Comparison of ENCODE assay signal across 9 mouse cellular contexts in genomic region chrX:73654177-73654576, GRCm38 (mm10). TPM values are rescaled to one million over a fixed set of nuclear protein-coding genes. Genes with fewer than 3 reads are reported as not detected.
DNase-seq lines count a peak whose midpoint lies in the region; ATAC-seq and TF ChIP-seq lines count a peak whose summit lies in the region.
"Had no signal": no experiment of that assay in that cellular context is flagged by ENCODE, and none has a peak within 500 bp of the region (broad histone marks: within the 10 kb centered on the region; RNA-seq: fewer than 3 reads in every experiment).

No protein-coding gene starts in this region.

- H3K36me3 ChIP-seq in hindbrain, postnatal 0 days (ENCODE audit: insufficient read depth, low read length), result no peaks in the 10 kb centered on the region
- no peaks in the 10 kb centered on the region for H3K36me3 ChIP-seq in midbrain, postnatal 0 days (ENCODE audit: insufficient read depth, low read length)
- H3K36me3 ChIP-seq: limb, embryonic 12.5 days had no signal

- no peak overlapping the region for H3K4me2 ChIP-seq in hindbrain, postnatal 0 days (ENCODE audit: low read depth, low read length)
- H3K4me2 ChIP-seq in midbrain, postnatal 0 days (ENCODE audit: low read depth, low read length, poor library complexity, severe bottlenecking), result no peak overlapping the region
- H3K4me2 ChIP-seq: limb, embryonic 12.5 days had no signal

- no peak for TF ChIP-seq POLR2A in brain, embryonic 14.5 days (IDR thresholded peaks at IDR 0.05; ENCODE audit: borderline replicate concordance, extremely low read depth, insufficient read depth, insufficient read length, poor library complexity, severe bottlenecking)

- WGBS in hindbrain, postnatal 0 days, result 19% methylated on average over 6 of the region's 6 CpGs
- WGBS in midbrain, postnatal 0 days, result 11% methylated on average over 6 of the region's 6 CpGs

- no peaks in the 10 kb centered on the region for H3K4me1 ChIP-seq in hindbrain, postnatal 0 days (ENCODE audit: insufficient read depth, low read length)
- H3K4me1 ChIP-seq in midbrain, postnatal 0 days (ENCODE audit: insufficient read depth, low read length), result no peaks in the 10 kb centered on the region

- peak; percentile 75 for ATAC-seq in hindbrain, postnatal 0 days
- peak; percentile 60 for ATAC-seq in midbrain, postnatal 0 days (ENCODE audit: low FRiP score)

- H3K27me3 ChIP-seq in hindbrain, postnatal 0 days (ENCODE audit: insufficient read depth, low read length), result no peaks in the 10 kb centered on the region
- H3K27me3 ChIP-seq in midbrain, postnatal 0 days (ENCODE audit: insufficient read depth, low read length), result no peaks in the 10 kb centered on the region

- peak; percentile 91 for TF ChIP-seq CTCF in brain, embryonic 14.5 days (IDR thresholded peaks at IDR 0.05; ENCODE audit: borderline replicate concordance, extremely low read depth, insufficient read depth, insufficient read length)
- TF ChIP-seq CTCF in hindbrain, postnatal 0 days (IDR thresholded peaks at IDR 0.05; ENCODE audit: low read depth), result peak; percentile 93
- peak; percentile 87 for TF ChIP-seq CTCF in midbrain, postnatal 0 days (IDR thresholded peaks at IDR 0.05)

- DNase-seq in left cerebral cortex, adult 11 months (ENCODE audit: low spot score), result peak; percentile 44
- no peak for DNase-seq in left cerebral cortex, adult 9 months (ENCODE audit: low spot score in 2 of 2)
- DNase-seq in brain, embryonic 14.5 days (ENCODE audit: low read depth), result peak; percentile 78
- DNase-seq in fibroblast of lung, adult 2 months (ENCODE audit: low read depth), result peak; percentile 30
- DNase-seq in hindbrain, postnatal 0 days (ENCODE audit: low spot score), result peak; percentile 79
- DNase-seq in liver, result peak; percentile 74
- DNase-seq in midbrain, postnatal 0 days (ENCODE audit: low spot score), result peak; percentile 73
- peak; percentile 70 for DNase-seq in thymus, postnatal 0 days (ENCODE audit: low spot score)

- H3K27ac ChIP-seq in hindbrain, postnatal 0 days, result no peak overlapping the region
- no peak overlapping the region for H3K27ac ChIP-seq in midbrain, postnatal 0 days (ENCODE audit: low read depth, low read length)
- H3K27ac ChIP-seq: limb, embryonic 12.5 days had no signal

- H3K9ac ChIP-seq in hindbrain, postnatal 0 days (replicated peaks; ENCODE audit: low read length), result no peak overlapping the region
- no peak overlapping the region for H3K9ac ChIP-seq in midbrain, postnatal 0 days (replicated peaks; ENCODE audit: low read length, poor library complexity, severe bottlenecking)
- H3K9ac ChIP-seq: limb, embryonic 12.5 days had no signal

- no peaks in the 10 kb centered on the region for H3K9me3 ChIP-seq in hindbrain, postnatal 0 days (ENCODE audit: low read length)
- H3K9me3 ChIP-seq in midbrain, postnatal 0 days (ENCODE audit: low read length), result no peaks in the 10 kb centered on the region
- H3K9me3 ChIP-seq: limb, embryonic 12.5 days had no signal

- no peak overlapping the region for H3K4me3 ChIP-seq in hindbrain, postnatal 0 days (ENCODE audit: low read length)
- no peak overlapping the region for H3K4me3 ChIP-seq in midbrain, postnatal 0 days (ENCODE audit: low read depth, low read length)
- H3K4me3 ChIP-seq: limb, embryonic 12.5 days had no signal

RNA-seq across cellular contexts. Expression of gene Pnck, which starts 5.7 kb away (rescaled TPM):
- polyA plus RNA-seq in brain, embryonic 14.5 days (2012; rRNA removed), result 139 and 181 TPM in 2 replicates
- 109 and 116 TPM in 2 replicates for total RNA-seq in hindbrain, postnatal 0 days (2014; rRNA removed)
- 145 and 149 TPM in 2 replicates for polyA plus RNA-seq in hindbrain, postnatal 0 days (2015; fragmentation: Nextera tagmentation; extraction: Ambion mirVana)
- total RNA-seq in midbrain, postnatal 0 days (2014; rRNA removed), result 89.4 and 136 TPM in 2 replicates
- polyA plus RNA-seq in midbrain, postnatal 0 days (2015; fragmentation: Nextera tagmentation; extraction: Ambion mirVana), result 159 and 172 TPM in 2 replicates
- 5.4 and 6.4 TPM in 2 replicates for polyA plus RNA-seq in thymus, postnatal 0 days (2015; fragmentation: Nextera tagmentation; extraction: Ambion mirVana)

RNA-seq across cellular contexts. Expression of gene Dusp9, which starts 15.0 kb away (rescaled TPM):
- 1.1 and 1.5 TPM in 2 replicates for polyA plus RNA-seq in brain, embryonic 14.5 days (2012; rRNA removed)
- 2.3 and 3.3 TPM in 2 replicates for total RNA-seq in hindbrain, postnatal 0 days (2014; rRNA removed)
- polyA plus RNA-seq in hindbrain, postnatal 0 days (2015; fragmentation: Nextera tagmentation; extraction: Ambion mirVana), result 1.1 and 1.3 TPM in 2 replicates
- 1.4 and 2.1 TPM in 2 replicates for total RNA-seq in midbrain, postnatal 0 days (2014; rRNA removed)
- 0.39 and 0.68 TPM in 2 replicates for polyA plus RNA-seq in midbrain, postnatal 0 days (2015; fragmentation: Nextera tagmentation; extraction: Ambion mirVana)
- 0.35 and 0.46 TPM in 2 replicates for polyA plus RNA-seq in thymus, postnatal 0 days (2015; fragmentation: Nextera tagmentation; extraction: Ambion mirVana)

RNA-seq across cellular contexts. Expression of gene Slc6a8, which starts 18.8 kb away (rescaled TPM):
- 62.2 and 71.4 TPM in 2 replicates for polyA plus RNA-seq in brain, embryonic 14.5 days (2012; rRNA removed)
- 60.6 and 61.1 TPM in 2 replicates for total RNA-seq in hindbrain, postnatal 0 days (2014; rRNA removed)
- polyA plus RNA-seq in hindbrain, postnatal 0 days (2015; fragmentation: Nextera tagmentation; extraction: Ambion mirVana), result 7.6 and 8.2 TPM in 2 replicates
- 49.5 and 69.4 TPM in 2 replicates for total RNA-seq in midbrain, postnatal 0 days (2014; rRNA removed)
- polyA plus RNA-seq in midbrain, postnatal 0 days (2015; fragmentation: Nextera tagmentation; extraction: Ambion mirVana), result 6.0 and 6.6 TPM in 2 replicates
- 5.1 TPM in 2 replicates for polyA plus RNA-seq in thymus, postnatal 0 days (2015; fragmentation: Nextera tagmentation; extraction: Ambion mirVana)

Comparison
In these comparisons a context has a peak if more than half of its experiments do, and no peak if none do; other contexts are left out.
1. DNase-seq: peak in left cerebral cortex, adult 11 months (single experiment), brain, embryonic 14.5 days (single experiment), fibroblast of lung, adult 2 months (single experiment), hindbrain, postnatal 0 days (single experiment), liver (single experiment), midbrain, postnatal 0 days (single experiment) and thymus, postnatal 0 days (single experiment); none in left cerebral cortex, adult 9 months (0 of 2).
2. RNA of gene Pnck, which starts 5.7 kb away (polyA plus RNA-seq): 159 to 172 TPM in midbrain, postnatal 0 days, 145 to 149 TPM in hindbrain, postnatal 0 days and 139 to 181 TPM in brain, embryonic 14.5 days; 5.4 to 6.4 TPM in thymus, postnatal 0 days; every median in the first group is over 10 times any median in the second.
3. Peak in every context shown above with its lines, with median percentiles within 50 percentile points of each other: CTCF ChIP-seq.